Mouse (Mus musculus): Measurements from ENCODE around the gene Rec114. TPM values are rescaled to one million over a fixed set of nuclear protein-coding genes. Genes with fewer than 3 reads are reported as not detected.

The Rec114 gene
- polyA plus RNA-seq, 1 experiment from 2014 or later: 0.90 TPM

- H3K27ac ChIP-seq (ENCODE audit: low read depth, low read length): no peak overlapping the region
- 88% methylated on average over 5 of the region's 5 CpGs for WGBS
- H3K4me3 ChIP-seq (ENCODE audit: low read depth, low read length): no peak overlapping the region
- no peak overlapping the region for H3K4me2 ChIP-seq (ENCODE audit: low read length)
- ATAC-seq (no peak), DNase-seq (ENCODE audit: low spot score) (no peak)
- no peaks in the 10 kb centered on the region for H3K27me3 ChIP-seq (replicated peaks; ENCODE audit: control insufficient read depth, insufficient read depth, low read length)
- no peaks in the 10 kb centered on the region for H3K36me3 ChIP-seq (ENCODE audit: control insufficient read depth, insufficient read depth, low read length)
- H3K9ac ChIP-seq (ENCODE audit: low read length): no peak overlapping the region
- H3K4me1 ChIP-seq (ENCODE audit: control insufficient read depth, insufficient read depth, low read length): no peaks in the 10 kb centered on the region
- H3K9me3 ChIP-seq (replicated peaks; ENCODE audit: control insufficient read depth, low read length): no peaks in the 10 kb centered on the region
Observed at GRCm38 (mm10) chr9:58722151-58722550, 21.6 kb downstream of the Rec114 start.

- Histone ChIP-seq H3K36me3 (ENCODE audit: control insufficient read depth, insufficient read depth, low read length) (no peaks in the 10 kb centered on the region), H3K27ac (ENCODE audit: low read depth, low read length) (no peak overlapping the region), H3K9me3 (replicated peaks; ENCODE audit: control insufficient read depth, low read length) (no peaks in the 10 kb centered on the region), H3K4me2 (ENCODE audit: low read length) (no peak overlapping the region), H3K4me1 (ENCODE audit: control insufficient read depth, insufficient read depth, low read length) (no peaks in the 10 kb centered on the region), H3K4me3 (ENCODE audit: low read depth, low read length) (no peak overlapping the region), H3K27me3 (replicated peaks; ENCODE audit: control insufficient read depth, insufficient read depth, low read length) (no peaks in the 10 kb centered on the region), H3K9ac (ENCODE audit: low read length) (no peak overlapping the region)
- ATAC-seq (no peak), DNase-seq (ENCODE audit: low spot score) (no peak)
- 42% methylated on average over 7 of the region's 7 CpGs for WGBS
Observed at GRCm38 (mm10) chr9:58721021-58721420, 22.7 kb downstream of the Rec114 start.

GRCm38 (mm10) chr9:58720167-58720566, 23.6 kb downstream of the Rec114 start:
- H3K4me2 ChIP-seq (ENCODE audit: low read length): no peak overlapping the region
- no peak overlapping the region for H3K4me3 ChIP-seq (ENCODE audit: low read depth, low read length)
- no peak overlapping the region for H3K27ac ChIP-seq (ENCODE audit: low read depth, low read length)
- H3K27me3 ChIP-seq (replicated peaks; ENCODE audit: control insufficient read depth, insufficient read depth, low read length): no peaks in the 10 kb centered on the region
- DNase-seq (ENCODE audit: low spot score): no peak
- H3K9ac ChIP-seq (ENCODE audit: low read length): no peak overlapping the region
- ATAC-seq: no peak
- 78% methylated on average over 4 of the region's 4 CpGs for WGBS
- no peaks in the 10 kb centered on the region for H3K9me3 ChIP-seq (replicated peaks; ENCODE audit: control insufficient read depth, low read length)
- no peaks in the 10 kb centered on the region for H3K4me1 ChIP-seq (ENCODE audit: control insufficient read depth, insufficient read depth, low read length)
- no peaks in the 10 kb centered on the region for H3K36me3 ChIP-seq (ENCODE audit: control insufficient read depth, insufficient read depth, low read length)

GRCm38 (mm10) chr9:58719471-58719870, 24.3 kb downstream of the Rec114 start:
- no peak overlapping the region for H3K4me2 ChIP-seq (ENCODE audit: low read length)

GRCm38 (mm10) chr9:58718964-58719363, 24.8 kb downstream of the Rec114 start:
- Histone ChIP-seq H3K27me3 (replicated peaks; ENCODE audit: control insufficient read depth, insufficient read depth, low read length) (no peaks in the 10 kb centered on the region), H3K9me3 (replicated peaks; ENCODE audit: control insufficient read depth, low read length) (no peaks in the 10 kb centered on the region), H3K9ac (ENCODE audit: low read length) (no peak overlapping the region), H3K36me3 (ENCODE audit: control insufficient read depth, insufficient read depth, low read length) (no peaks in the 10 kb centered on the region), H3K4me3 (ENCODE audit: low read depth, low read length) (no peak overlapping the region), H3K27ac (ENCODE audit: low read depth, low read length) (no peak overlapping the region), H3K4me1 (ENCODE audit: control insufficient read depth, insufficient read depth, low read length) (no peaks in the 10 kb centered on the region), H3K4me2 (ENCODE audit: low read length) (no peak overlapping the region)
- ATAC-seq: no peak
- WGBS: 69% methylated on average over 3 of the region's 3 CpGs
- no peak for DNase-seq (ENCODE audit: low spot score)

More at GRCm38 (mm10) chr9:58719471-58719870, 24.3 kb downstream of the Rec114 start:
- no peak for DNase-seq (ENCODE audit: low spot score)
- H3K27me3 ChIP-seq (replicated peaks; ENCODE audit: control insufficient read depth, insufficient read depth, low read length): no peaks in the 10 kb centered on the region
- no peak for ATAC-seq
- no peak overlapping the region for H3K4me3 ChIP-seq (ENCODE audit: low read depth, low read length)
- H3K27ac ChIP-seq (ENCODE audit: low read depth, low read length): no peak overlapping the region
- 41% methylated on average over 5 of the region's 5 CpGs for WGBS
- no peaks in the 10 kb centered on the region for H3K36me3 ChIP-seq (ENCODE audit: control insufficient read depth, insufficient read depth, low read length)
- H3K4me1 ChIP-seq (ENCODE audit: control insufficient read depth, insufficient read depth, low read length): no peaks in the 10 kb centered on the region
- H3K9ac ChIP-seq (ENCODE audit: low read length): no peak overlapping the region
- no peaks in the 10 kb centered on the region for H3K9me3 ChIP-seq (replicated peaks; ENCODE audit: control insufficient read depth, low read length)

GRCm38 (mm10) chr9:58716886-58717285, 26.9 kb downstream of the Rec114 start:
- Histone ChIP-seq H3K4me1 (ENCODE audit: control insufficient read depth, insufficient read depth, low read length) (no peaks in the 10 kb centered on the region), H3K9me3 (replicated peaks; ENCODE audit: control insufficient read depth, low read length) (no peaks in the 10 kb centered on the region), H3K27me3 (replicated peaks; ENCODE audit: control insufficient read depth, insufficient read depth, low read length) (no peaks in the 10 kb centered on the region), H3K36me3 (ENCODE audit: control insufficient read depth, insufficient read depth, low read length) (no peaks in the 10 kb centered on the region), H3K4me2 (ENCODE audit: low read length) (no peak overlapping the region), H3K9ac (ENCODE audit: low read length) (no peak overlapping the region), H3K27ac (ENCODE audit: low read depth, low read length) (no peak overlapping the region), H3K4me3 (ENCODE audit: low read depth, low read length) (no peak overlapping the region)
- 57% methylated on average over 2 of the region's 2 CpGs for WGBS
- no peak for DNase-seq (ENCODE audit: low spot score)
- ATAC-seq: no peak

GRCm38 (mm10) chr9:58710642-58711041, 33.1 kb downstream of the Rec114 start:
- Histone ChIP-seq H3K4me2 (ENCODE audit: low read length) (no peak overlapping the region), H3K36me3 (ENCODE audit: control insufficient read depth, insufficient read depth, low read length) (no peaks in the 10 kb centered on the region), H3K27ac (ENCODE audit: low read depth, low read length) (no peak overlapping the region), H3K4me1 (ENCODE audit: control insufficient read depth, insufficient read depth, low read length) (no peaks in the 10 kb centered on the region), H3K4me3 (ENCODE audit: low read depth, low read length) (no peak overlapping the region), H3K9me3 (replicated peaks; ENCODE audit: control insufficient read depth, low read length) (no peaks in the 10 kb centered on the region), H3K27me3 (replicated peaks; ENCODE audit: control insufficient read depth, insufficient read depth, low read length) (no peaks in the 10 kb centered on the region), H3K9ac (ENCODE audit: low read length) (no peak overlapping the region)
- ATAC-seq (no peak), DNase-seq (ENCODE audit: low spot score) (no peak)
- 74% methylated on average over 7 of the region's 7 CpGs for WGBS

GRCm38 (mm10) chr9:58709939-58710338, 33.8 kb downstream of the Rec114 start:
- 5% methylated on average over 2 of the region's 2 CpGs for WGBS

GRCm38 (mm10) chr9:58707796-58708195, 36.0 kb downstream of the Rec114 start:
- DNase-seq (ENCODE audit: low spot score) (no peak), ATAC-seq (no peak)
- no peaks in the 10 kb centered on the region for H3K27me3 ChIP-seq (replicated peaks; ENCODE audit: control insufficient read depth, insufficient read depth, low read length)
- H3K4me3 ChIP-seq (ENCODE audit: low read depth, low read length): no peak overlapping the region
- H3K9me3 ChIP-seq (replicated peaks; ENCODE audit: control insufficient read depth, low read length): no peaks in the 10 kb centered on the region
- H3K4me1 ChIP-seq (ENCODE audit: control insufficient read depth, insufficient read depth, low read length): no peaks in the 10 kb centered on the region
- H3K27ac ChIP-seq (ENCODE audit: low read depth, low read length): no peak overlapping the region
- no peak overlapping the region for H3K9ac ChIP-seq (ENCODE audit: low read length)
- H3K4me2 ChIP-seq (ENCODE audit: low read length): no peak overlapping the region
- H3K36me3 ChIP-seq (ENCODE audit: control insufficient read depth, insufficient read depth, low read length): no peaks in the 10 kb centered on the region
- WGBS: 87% methylated on average over 11 of the region's 11 CpGs

More at GRCm38 (mm10) chr9:58709939-58710338, 33.8 kb downstream of the Rec114 start:
- Histone ChIP-seq H3K9ac (ENCODE audit: low read length) (no peak overlapping the region), H3K4me1 (ENCODE audit: control insufficient read depth, insufficient read depth, low read length) (no peaks in the 10 kb centered on the region), H3K27me3 (replicated peaks; ENCODE audit: control insufficient read depth, insufficient read depth, low read length) (no peaks in the 10 kb centered on the region), H3K36me3 (ENCODE audit: control insufficient read depth, insufficient read depth, low read length) (no peaks in the 10 kb centered on the region), H3K9me3 (replicated peaks; ENCODE audit: control insufficient read depth, low read length) (no peaks in the 10 kb centered on the region), H3K27ac (ENCODE audit: low read depth, low read length) (no peak overlapping the region), H3K4me2 (ENCODE audit: low read length) (no peak overlapping the region), H3K4me3 (ENCODE audit: low read depth, low read length) (no peak overlapping the region)
- ATAC-seq: no peak
- peak; percentile 70 for DNase-seq (ENCODE audit: low spot score)

All from forebrain, embryonic 14.5 days (tissue).